Mouse (Mus musculus) small intestine, adult 2 months (tissue): ENCODE data around the gene Lipc. TPM values are rescaled to one million over a fixed set of nuclear protein-coding genes. Genes with fewer than 3 reads are reported as not detected.

ENCODE experiments used
- H3K27ac ChIP-seq: fragments of 200-500 bp; 2 replicates; pipeline ENCODE4 v1.5.1; 2012; ENCODE audit warnings: low read depth, low read length, control low read depth, inconsistent platforms; ENCODE audit not compliant: insufficient read depth
- H3K27me3 ChIP-seq: fragments of 200-500 bp; 2 replicates; pipeline ENCODE4 v1.6.1; 2012; ENCODE audit warnings: mild to moderate bottlenecking, moderate library complexity, low read length, inconsistent platforms; ENCODE audit not compliant: control insufficient read depth, insufficient read depth
- H3K36me3 ChIP-seq: fragments of 200-500 bp; 2 replicates; pipeline ENCODE4 v1.6.1; 2012; ENCODE audit warnings: mild to moderate bottlenecking, low read length, control low read depth, inconsistent platforms; ENCODE audit not compliant: control insufficient read depth, insufficient read depth
- H3K4me1 ChIP-seq: fragments of 200-500 bp; 2 replicates; pipeline ENCODE4 v1.6.1; 2012; ENCODE audit warnings: low read length, inconsistent platforms, mixed read lengths; ENCODE audit not compliant: control insufficient read depth, insufficient read depth, insufficient read length
- H3K4me3 ChIP-seq: fragments of 200-500 bp; 2 replicates; pipeline ENCODE4 v1.5.1; 2012; ENCODE audit warnings: low read depth, mild to moderate bottlenecking, control low read depth, inconsistent platforms, low read length, moderate library complexity
- CTCF ChIP-seq: fragments of 200-500 bp; IDR thresholded peaks from 2 replicates; pipeline ENCODE4 v1.5.1; 2012; ENCODE audit warnings: low read depth, mild to moderate bottlenecking, control low read depth, inconsistent platforms, low read length, moderate library complexity, mixed read lengths; ENCODE audit not compliant: insufficient replicate concordance, insufficient read length; ENCODE audit errors: extremely low read depth
- POLR2A ChIP-seq: fragments of 200-500 bp; IDR thresholded peaks from 2 replicates; pipeline ENCODE4 v1.6.1; 2012; ENCODE audit warnings: low read depth, mild to moderate bottlenecking, control low read depth, inconsistent platforms, low read length, moderate library complexity
- WGBS: fragments of 180-500 bp; shearing (Covaris S2); methylation state at CpG from one replicate; pipeline ENCODE4 v1.1.7; 2018; 5-methylcytosine and 5-hydroxymethylcytosine counted together
- polyA plus RNA-seq: library from polyadenylated mRNA; depleted of rRNA; stranded (reverse); fragments of >200 nt; gene quantifications from 2 replicates; pipeline ENCODE4 v1.2.3, GENCODE M21; 2012

The Lipc gene
- polyA plus RNA-seq, 1 experiment = 0.56 TPM

DNA sequence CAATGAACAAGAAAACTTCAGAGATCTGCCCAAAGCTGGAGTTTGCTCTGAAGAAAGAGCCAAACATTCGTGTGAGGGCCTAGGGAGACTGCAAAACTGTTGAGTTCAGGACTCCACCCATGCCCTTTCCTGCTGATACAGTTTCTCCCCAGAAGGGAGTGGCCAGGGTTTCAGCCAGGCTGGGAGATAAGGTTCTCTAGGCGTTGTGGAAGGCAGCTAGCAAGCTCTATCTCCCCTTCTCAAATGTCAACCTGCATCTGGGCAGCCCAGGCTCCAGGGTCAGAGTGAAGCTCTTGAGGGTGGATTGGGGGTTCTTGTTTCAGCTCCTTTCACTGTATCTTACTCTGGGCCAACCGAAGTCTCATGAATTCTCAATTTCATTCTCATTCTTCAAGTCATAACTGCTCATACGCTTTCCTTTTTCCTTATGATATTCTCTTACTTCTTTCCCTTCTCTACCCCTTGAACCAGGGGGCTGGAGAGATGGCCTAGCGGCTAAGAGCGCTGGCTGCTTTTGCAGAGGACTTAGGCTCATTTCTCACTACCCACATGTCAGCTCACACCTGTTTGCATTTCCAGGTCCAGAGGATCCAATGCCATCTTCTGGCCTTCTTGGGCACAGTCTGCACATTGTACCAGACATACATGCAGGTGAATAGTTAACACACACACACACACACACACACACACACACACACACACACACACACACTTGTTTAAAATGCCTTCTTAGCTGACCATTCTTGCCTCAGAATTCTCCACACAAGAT lies 25.0 kb downstream of the Lipc start:
- H3K27me3 ChIP-seq = no peaks in the 10 kb centered on the region
- H3K36me3 ChIP-seq = no peaks in the 10 kb centered on the region
- H3K4me1 ChIP-seq = peaks cover 24% of the 10 kb centered on the region
- TF ChIP-seq CTCF = no peak
- TF ChIP-seq POLR2A = no peak; the same call in 1 of the 2 replicates
- peak overlapping the region; percentile 46 for H3K27ac ChIP-seq
- 38% methylated on average over 6 of the region's 6 CpGs for WGBS
- H3K4me3 ChIP-seq = no peak overlapping the region

DNA sequence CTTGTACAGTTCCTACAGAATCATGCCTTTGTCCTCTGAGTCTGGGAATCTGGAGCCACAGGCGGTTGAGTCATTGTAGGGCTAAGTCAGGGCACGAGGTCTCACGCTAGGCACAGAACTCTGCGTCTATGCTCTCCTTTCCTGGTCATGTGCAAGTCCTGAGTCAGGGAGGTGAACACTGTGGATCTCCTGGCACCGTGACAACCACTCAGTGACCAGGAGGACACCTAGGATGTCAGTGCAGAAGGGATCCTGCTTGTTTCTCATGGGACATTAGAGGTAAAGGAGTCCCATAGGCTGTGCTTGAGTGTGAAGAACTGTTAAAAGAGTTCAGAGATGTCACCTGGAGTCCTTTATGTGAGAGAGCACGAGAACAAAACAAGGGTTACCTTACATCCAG lies 26.8 kb downstream of the Lipc start:
- Histone ChIP-seq H3K4me3 (no peak overlapping the region), H3K36me3 (no peaks in the 10 kb centered on the region), H3K4me1 (peaks cover 30% of the 10 kb centered on the region), H3K27ac (no peak overlapping the region), H3K27me3 (no peaks in the 10 kb centered on the region)
- 95% methylated on average over 6 of the region's 6 CpGs for WGBS
- TF ChIP-seq CTCF (no peak), POLR2A (no peak)

DNA sequence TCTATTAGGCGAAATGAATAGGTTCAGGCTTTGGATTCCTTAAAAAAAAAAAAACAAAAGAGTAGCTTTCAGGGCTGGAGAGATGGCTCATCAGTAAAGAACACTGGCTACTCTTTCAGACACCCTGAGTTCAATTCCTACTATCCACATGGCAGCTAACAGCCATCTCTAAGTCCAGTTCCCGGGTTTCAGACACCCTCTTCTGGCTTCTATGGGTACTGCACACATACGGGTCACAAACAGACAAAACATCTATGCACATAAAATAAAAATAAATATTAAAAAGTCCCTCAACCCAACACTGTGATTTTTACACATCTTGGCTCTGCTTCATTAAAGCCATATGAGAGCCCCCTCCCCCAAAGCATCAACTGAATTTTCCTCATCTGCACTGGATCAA lies 27.3 kb downstream of the Lipc start:
- Histone ChIP-seq H3K4me3 (no peak overlapping the region), H3K27me3 (no peaks in the 10 kb centered on the region), H3K4me1 (peaks cover 29% of the 10 kb centered on the region), H3K27ac (no peak overlapping the region), H3K36me3 (no peaks in the 10 kb centered on the region)
- WGBS = 93% methylated on average over 3 of the region's 3 CpGs
- no peak for TF ChIP-seq POLR2A
- no peak for TF ChIP-seq CTCF

DNA sequence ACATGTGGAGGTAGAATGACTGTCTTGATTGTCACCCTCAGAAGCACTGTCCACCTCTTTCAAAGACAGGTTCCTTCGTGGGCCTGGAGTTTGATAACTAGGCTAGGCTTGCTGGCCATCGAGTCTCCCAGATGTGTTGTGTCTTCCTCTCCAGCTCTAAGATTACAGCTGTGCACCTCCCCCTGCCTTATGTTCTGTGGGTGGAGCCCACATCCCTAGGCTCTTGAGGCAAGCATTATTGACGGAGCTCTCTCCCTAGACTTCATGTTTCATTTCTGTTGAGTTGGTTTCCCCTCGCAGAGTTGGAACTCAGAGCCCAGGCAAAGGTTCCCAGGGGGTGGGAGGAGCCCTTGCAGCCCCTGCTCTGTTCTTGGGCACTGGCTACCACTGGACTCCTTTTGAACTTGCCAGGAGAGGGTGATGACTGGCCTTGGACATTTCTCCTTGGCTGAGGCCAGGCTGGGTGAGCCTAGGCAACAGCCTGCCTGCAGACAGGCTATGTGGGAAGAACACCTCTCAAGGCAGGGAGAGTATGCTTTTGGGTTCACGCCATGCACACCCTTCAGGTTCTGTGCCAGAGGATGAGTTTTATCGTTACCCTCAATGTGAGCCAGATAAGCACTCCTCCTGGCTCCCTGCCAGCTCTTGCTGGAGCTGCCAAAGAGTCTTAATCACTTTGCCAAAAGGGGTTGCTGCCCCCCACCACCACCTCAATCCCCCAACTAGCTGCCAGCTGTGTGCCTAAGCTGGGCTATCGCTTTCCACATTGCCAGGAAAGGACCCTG lies 30.1 kb downstream of the Lipc start:
- no peaks in the 10 kb centered on the region for H3K27me3 ChIP-seq
- H3K4me1 ChIP-seq = peaks cover 28% of the 10 kb centered on the region
- H3K36me3 ChIP-seq = no peaks in the 10 kb centered on the region
- WGBS = 32% methylated on average over 7 of the region's 7 CpGs
- peak overlapping the region; percentile 54 for H3K27ac ChIP-seq
- TF ChIP-seq CTCF (no peak), POLR2A (no peak)
- H3K4me3 ChIP-seq = no peak overlapping the region

DNA sequence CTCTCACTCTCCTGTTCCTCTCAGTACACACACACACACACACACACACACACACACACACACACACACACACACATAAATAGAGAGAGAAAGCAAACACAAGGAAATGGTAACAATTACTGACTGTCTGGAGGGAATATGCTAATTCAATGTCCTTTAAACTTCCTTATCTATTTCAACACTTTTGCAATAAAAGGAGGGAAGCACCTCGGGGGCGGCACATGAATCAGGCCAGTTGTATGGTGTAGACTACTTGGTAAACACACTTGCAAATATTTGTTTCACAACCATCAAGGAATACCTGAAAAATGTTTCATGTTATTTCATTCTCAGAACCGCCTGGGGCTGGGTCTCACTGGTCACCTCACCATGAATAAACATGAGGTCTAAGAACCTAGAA lies 30.9 kb downstream of the Lipc start:
- Histone ChIP-seq H3K4me3 (no peak overlapping the region), H3K4me1 (peaks cover 30% of the 10 kb centered on the region), H3K27ac (0 out of 2 replicates have a peak overlapping the region, but pooled peaks have one; percentile 54), H3K36me3 (no peaks in the 10 kb centered on the region), H3K27me3 (no peaks in the 10 kb centered on the region)
- WGBS = 32% methylated on average over 3 of the region's 3 CpGs
- no peak for TF ChIP-seq POLR2A
- no peak for TF ChIP-seq CTCF

DNA sequence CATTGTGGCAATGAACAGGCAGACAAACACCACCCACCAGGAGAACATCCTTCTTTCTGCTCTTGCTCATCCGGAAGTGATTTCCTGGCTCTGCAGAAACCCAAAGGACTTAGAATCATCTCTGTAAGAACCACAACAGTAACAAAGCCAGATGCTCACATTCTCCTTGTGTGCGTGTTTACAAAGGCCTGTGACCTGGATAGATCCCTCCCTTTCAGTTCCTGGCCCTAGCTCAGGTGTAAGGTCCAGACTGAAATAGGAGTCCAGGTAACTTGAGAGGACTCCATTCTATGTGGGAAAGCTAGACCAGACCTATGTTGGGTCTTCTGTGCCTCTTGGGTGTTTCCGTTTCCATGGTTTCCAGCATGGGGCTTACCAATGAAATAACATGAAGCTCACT lies 32.8 kb downstream of the Lipc start:
- 91% methylated on average over 3 of the region's 3 CpGs for WGBS
- no peak overlapping the region for H3K27ac ChIP-seq
- H3K4me1 ChIP-seq = peaks cover 29% of the 10 kb centered on the region
- no peaks in the 10 kb centered on the region for H3K27me3 ChIP-seq
- TF ChIP-seq POLR2A (no peak), CTCF (no peak)
- no peak overlapping the region for H3K4me3 ChIP-seq
- H3K36me3 ChIP-seq = no peaks in the 10 kb centered on the region

DNA sequence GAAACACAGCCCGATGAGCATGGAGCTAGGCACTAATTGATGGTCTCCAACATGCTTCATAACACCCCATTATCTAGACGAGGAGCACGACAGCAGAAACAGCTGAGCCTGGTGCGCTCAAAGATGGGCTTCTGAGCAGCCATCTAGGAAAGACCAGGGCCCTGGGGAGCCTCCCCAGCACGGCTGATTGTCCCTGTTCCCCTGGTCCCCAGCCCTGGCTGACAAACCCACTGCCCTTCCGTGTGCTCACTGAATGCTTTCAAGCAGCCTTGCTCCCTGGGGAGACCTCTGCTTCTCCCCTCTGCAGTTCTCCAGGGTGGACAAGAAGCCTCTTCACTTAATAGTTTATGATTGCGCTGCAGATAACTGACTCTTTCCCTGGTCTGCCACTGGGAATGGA lies 35.5 kb downstream of the Lipc start:
- no peaks in the 10 kb centered on the region for H3K36me3 ChIP-seq

More for the DNA sequence above, 35.5 kb downstream of the Lipc start:
- TF ChIP-seq CTCF (no peak), POLR2A (no peak)
- Histone ChIP-seq H3K27ac (no peak overlapping the region), H3K4me1 (peaks cover 14% of the 10 kb centered on the region; the same call in 1 of the 2 replicates), H3K27me3 (no peaks in the 10 kb centered on the region), H3K4me3 (no peak overlapping the region)
- 51% methylated on average over 7 of the region's 7 CpGs for WGBS
